Mouse (Mus musculus) olfactory bulb, adult 2 months (tissue): Measurements from ENCODE around the gene Gtf2i. TPM values are rescaled to one million over a fixed set of nuclear protein-coding genes. Genes with fewer than 3 reads are reported as not detected.

Experiments
- H3K27ac ChIP-seq: fragments of 200-500 bp; 2 replicates; pipeline ENCODE4 v1.5.1; 2012; ENCODE audit warnings: low read depth, low read length; ENCODE audit not compliant: insufficient read depth
- H3K4me1 ChIP-seq: fragments of 200-500 bp; 2 replicates; pipeline ENCODE4 v1.6.1; 2012; ENCODE audit warnings: low read length; ENCODE audit not compliant: control insufficient read depth, insufficient read depth
- H3K4me3 ChIP-seq: fragments of 200-500 bp; 2 replicates; pipeline ENCODE4 v1.5.1; 2012; ENCODE audit warnings: mild to moderate bottlenecking, low read depth, low read length, moderate library complexity; ENCODE audit not compliant: insufficient read depth
- CTCF ChIP-seq: fragments of 200-500 bp; IDR thresholded peaks from 2 replicates; pipeline ENCODE4 v1.5.1; 2012; ENCODE audit warnings: low read depth, mild to moderate bottlenecking, low read length, moderate library complexity; ENCODE audit not compliant: insufficient read depth
- POLR2A ChIP-seq: fragments of 200-500 bp; IDR thresholded peaks from 2 replicates; pipeline ENCODE4 v1.6.1; 2012; ENCODE audit warnings: mild to moderate bottlenecking, low read depth, low read length, moderate library complexity; ENCODE audit not compliant: insufficient read depth
- WGBS: fragments of 180-500 bp; shearing (Covaris S2); methylation state at CpG from one replicate; pipeline ENCODE4 v1.1.7; 2018; 5-methylcytosine and 5-hydroxymethylcytosine counted together
- polyA plus RNA-seq: library from polyadenylated mRNA; stranded (reverse); fragments of >200 nt; gene quantifications from 2 replicates; pipeline ENCODE4 v1.2.4, GENCODE M21; 2012; ENCODE audit warnings: low replicate concordance; ENCODE audit not compliant: missing spikeins, insufficient read depth, insufficient read length

Gtf2i gene
- polyA plus RNA-seq, 1 experiment: 380 TPM

GRCm38 (mm10) chr5:134244890-134245289 is 69.7 kb downstream of the Gtf2i start:
- WGBS: 92% methylated on average over 5 of the region's 5 CpGs
- no peak overlapping the region for H3K4me3 ChIP-seq
- peaks cover 48% of the 10 kb centered on the region for H3K4me1 ChIP-seq
- TF ChIP-seq CTCF (no peak), POLR2A (no peak)
- no peak overlapping the region for H3K27ac ChIP-seq

DNA sequence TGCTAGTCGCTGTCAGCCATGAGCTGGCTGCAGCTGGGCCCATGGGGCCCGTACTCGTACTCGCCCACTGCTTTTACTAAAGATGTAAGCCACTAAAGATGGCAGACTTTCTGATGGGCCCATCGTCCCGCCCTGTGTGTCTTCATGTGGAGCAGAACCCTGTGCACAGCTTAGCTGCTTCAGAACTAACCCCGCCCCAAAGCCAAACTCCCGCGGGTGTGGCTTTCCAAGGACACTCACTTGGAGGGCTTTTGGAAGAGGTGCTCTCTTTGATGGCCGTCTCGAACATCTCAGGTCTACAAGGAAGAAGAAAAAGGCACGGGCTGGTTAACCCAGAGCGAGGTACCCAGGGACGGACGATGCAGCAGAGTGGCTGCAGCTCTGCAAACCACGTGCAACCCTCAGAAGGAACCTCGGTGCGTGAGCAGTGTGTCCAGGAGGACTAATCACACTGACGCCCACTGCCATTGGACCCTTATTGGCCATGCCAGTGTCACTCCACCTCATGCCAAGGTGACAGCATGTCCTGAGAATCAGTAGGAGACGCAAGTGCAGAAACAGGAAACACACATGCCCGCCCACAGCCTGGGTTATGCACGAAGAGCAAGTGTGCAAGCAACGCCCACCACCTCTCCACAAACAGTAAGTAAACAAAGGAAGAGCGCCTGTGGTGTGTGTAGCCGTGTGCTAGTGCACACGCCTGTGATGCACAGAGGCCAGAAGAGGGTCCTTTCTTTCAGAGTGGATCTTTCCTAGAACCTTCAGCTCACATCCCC is 70.7 kb downstream of the Gtf2i start:
- no peak overlapping the region for H3K4me3 ChIP-seq
- 78% methylated on average over 26 of the region's 26 CpGs for WGBS
- H3K4me1 ChIP-seq: peaks cover 44% of the 10 kb centered on the region
- TF ChIP-seq CTCF: no peak
- TF ChIP-seq POLR2A: no peak
- peak overlapping the region; percentile 27; the same call in 1 of the 2 replicates for H3K27ac ChIP-seq

DNA sequence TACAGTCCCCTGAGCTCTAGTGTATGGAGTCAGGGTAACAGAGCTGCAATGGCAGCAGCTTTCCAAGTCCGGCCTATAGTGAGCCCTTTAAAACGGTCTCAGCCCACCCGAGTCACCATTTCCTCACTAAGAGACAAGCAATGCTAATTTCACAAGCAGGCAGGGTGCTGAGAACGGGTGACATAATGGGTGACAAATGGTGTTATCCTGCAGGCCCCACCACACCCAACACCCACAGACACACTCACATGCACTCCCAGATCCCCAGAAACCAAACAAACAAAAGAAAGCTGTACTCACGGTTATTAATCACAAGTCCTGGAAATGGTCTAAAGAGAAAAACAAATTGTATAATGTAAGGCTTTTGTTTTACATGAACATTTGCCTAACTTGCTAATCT is 72.7 kb downstream of the Gtf2i start:
- no peak for TF ChIP-seq POLR2A
- TF ChIP-seq CTCF: no peak
- peaks cover 58% of the 10 kb centered on the region for H3K4me1 ChIP-seq
- H3K27ac ChIP-seq: peak overlapping the region; percentile 81
- 34% methylated on average over 5 of the region's 5 CpGs for WGBS
- H3K4me3 ChIP-seq: no peak overlapping the region

- Histone ChIP-seq H3K27ac (peak overlapping the region; percentile 15; the same call in 1 of the 2 replicates), H3K4me1 (peaks cover 70% of the 10 kb centered on the region), H3K4me3 (no peak overlapping the region)
- 47% methylated on average over 28 of the region's 28 CpGs for WGBS
- TF ChIP-seq POLR2A (no peak), CTCF (no peak)
Measured at GRCm38 (mm10) chr5:134237936-134238760, 76.4 kb downstream of the Gtf2i start.

- TF ChIP-seq CTCF: no peak
- 0 out of 2 replicates have a peak, but pooled peaks have one; percentile 25 for TF ChIP-seq POLR2A
- Histone ChIP-seq H3K4me3 (no peak overlapping the region), H3K4me1 (peaks cover 68% of the 10 kb centered on the region), H3K27ac (no peak overlapping the region)
- 73% methylated on average over 11 of the region's 11 CpGs for WGBS
Measured at GRCm38 (mm10) chr5:134237508-134237907, 77.1 kb downstream of the Gtf2i start.

- TF ChIP-seq CTCF (no peak), POLR2A (no peak)
- Histone ChIP-seq H3K27ac (no peak overlapping the region), H3K4me1 (peaks cover 65% of the 10 kb centered on the region), H3K4me3 (no peak overlapping the region)
- 77% methylated on average over 6 of the region's 6 CpGs for whole genome bisulfite sequencing
Measured at GRCm38 (mm10) chr5:134236796-134237195, 77.8 kb downstream of the Gtf2i start.

DNA sequence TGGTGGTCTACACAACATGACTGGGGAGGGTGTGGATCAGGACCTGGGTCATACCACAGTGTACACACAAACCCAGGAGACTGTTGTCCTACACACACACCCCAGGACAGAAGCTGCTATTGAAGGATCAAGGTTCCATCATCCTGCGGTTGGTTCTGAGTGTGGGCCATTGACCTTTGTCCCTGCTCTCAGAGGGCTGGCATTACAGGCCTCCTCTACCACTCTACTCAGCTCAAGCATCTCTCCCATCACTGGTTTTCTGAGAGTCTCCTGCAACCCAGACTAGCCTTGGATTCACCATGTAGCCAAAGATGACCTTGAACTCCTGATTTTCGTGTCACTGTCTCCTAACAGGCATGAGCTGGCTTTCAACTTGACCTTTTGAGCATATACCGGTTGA is 78.3 kb downstream of the Gtf2i start:
- 83% methylated on average over 3 of the region's 3 CpGs for WGBS
- H3K27ac ChIP-seq: no peak overlapping the region; the same call in 1 of the 2 replicates
- H3K4me3 ChIP-seq: no peak overlapping the region
- peaks cover 60% of the 10 kb centered on the region for H3K4me1 ChIP-seq
- TF ChIP-seq CTCF (no peak), POLR2A (no peak)

DNA sequence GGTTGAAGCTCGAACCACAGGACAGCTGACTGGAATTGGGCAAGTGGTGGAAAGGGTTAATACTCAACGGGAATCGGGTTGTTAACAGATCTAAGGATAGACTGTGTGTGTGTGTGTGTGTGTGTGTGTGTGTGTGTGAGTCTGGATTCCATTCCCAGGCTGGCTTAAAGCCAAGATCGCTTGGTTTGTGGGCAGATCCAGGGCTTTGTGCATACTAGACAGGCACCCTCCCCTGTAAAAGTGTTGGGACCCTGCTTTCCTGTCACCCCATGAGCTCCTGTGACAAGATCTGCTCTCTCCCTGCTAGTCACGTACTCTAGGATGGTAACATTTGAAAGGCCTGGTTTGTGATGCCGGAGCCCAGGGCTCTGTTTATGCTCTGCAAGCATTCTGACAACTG is 79.4 kb downstream of the Gtf2i start:
- H3K4me1 ChIP-seq: peaks cover 53% of the 10 kb centered on the region
- no peak overlapping the region for H3K4me3 ChIP-seq
- no peak overlapping the region for H3K27ac ChIP-seq
- WGBS: 13% methylated on average over 6 of the region's 6 CpGs
- TF ChIP-seq POLR2A (no peak), CTCF (no peak)

GRCm38 (mm10) chr5:134234205-134234604 is 80.4 kb downstream of the Gtf2i start:
- no peak overlapping the region; the same call in 1 of the 2 replicates for H3K27ac ChIP-seq
- no peak overlapping the region for H3K4me3 ChIP-seq
- WGBS: 74% methylated on average over 2 of the region's 2 CpGs

DNA sequence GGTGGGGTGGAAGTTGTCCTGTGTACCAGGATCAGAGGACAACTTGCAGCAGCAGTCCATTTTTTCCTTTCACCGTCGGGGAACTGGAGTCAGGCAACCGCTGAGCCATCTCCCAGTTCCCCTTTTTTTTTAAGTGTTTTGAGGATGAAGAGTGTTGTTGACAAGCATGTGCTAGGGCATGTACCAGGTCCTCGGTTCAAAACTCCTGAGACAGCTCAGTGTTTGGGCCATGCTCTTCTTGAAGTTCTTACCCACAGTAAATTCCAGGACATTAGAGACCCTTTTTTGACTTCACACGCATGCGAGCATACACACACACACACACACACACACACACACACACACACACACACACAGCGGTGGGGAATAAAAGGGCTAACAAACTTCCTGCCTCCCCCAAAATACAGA is 81.3 kb downstream of the Gtf2i start:
- peaks cover 50% of the 10 kb centered on the region for H3K4me1 ChIP-seq
- H3K4me3 ChIP-seq: no peak overlapping the region
- 53% methylated on average over 7 of the region's 7 CpGs for WGBS
- no peak overlapping the region for H3K27ac ChIP-seq
- TF ChIP-seq CTCF (no peak), POLR2A (no peak)

More at GRCm38 (mm10) chr5:134234205-134234604, 80.4 kb downstream of the Gtf2i start:
- TF ChIP-seq CTCF: no peak
- no peak for TF ChIP-seq POLR2A
- H3K4me1 ChIP-seq: peaks cover 53% of the 10 kb centered on the region
